Mouse (Mus musculus) left cerebral cortex, adult 8-10 months (tissue): ENCODE results near the gene Gpr26. TPM values are rescaled to one million over a fixed set of nuclear protein-coding genes. Genes with fewer than 3 reads are reported as not detected.

Source experiments
- DNase-seq, 2 experiments: peaks; one replicate each; pipeline ENCODE4 v3.0.0; 2022; ENCODE audit warnings: low spot score in 2 of 2
- total RNA-seq, 4 experiments: library from RNA; stranded (reverse); gene quantifications; 2 replicates each; pipeline ENCODE4 v1.2.4; 2022

The Gpr26 gene
- 100 to 1,000 TPM in 1 of 4 experiments, 10 to 100 TPM in 3; 95.1 to 122 (median 98.9) TPM for total RNA-seq

GRCm38 (mm10) chr7:131966023-131966915, at the start of gene Gpr26:
Gene Gpr26 (plus strand): TSS chr7:131966460.
- DNase-seq: peak; percentile 36 to 56

GRCm38 (mm10) chr7:131917384-131917783, 48.9 kb upstream of the Gpr26 start:
- no peak for DNase-seq

DNA sequence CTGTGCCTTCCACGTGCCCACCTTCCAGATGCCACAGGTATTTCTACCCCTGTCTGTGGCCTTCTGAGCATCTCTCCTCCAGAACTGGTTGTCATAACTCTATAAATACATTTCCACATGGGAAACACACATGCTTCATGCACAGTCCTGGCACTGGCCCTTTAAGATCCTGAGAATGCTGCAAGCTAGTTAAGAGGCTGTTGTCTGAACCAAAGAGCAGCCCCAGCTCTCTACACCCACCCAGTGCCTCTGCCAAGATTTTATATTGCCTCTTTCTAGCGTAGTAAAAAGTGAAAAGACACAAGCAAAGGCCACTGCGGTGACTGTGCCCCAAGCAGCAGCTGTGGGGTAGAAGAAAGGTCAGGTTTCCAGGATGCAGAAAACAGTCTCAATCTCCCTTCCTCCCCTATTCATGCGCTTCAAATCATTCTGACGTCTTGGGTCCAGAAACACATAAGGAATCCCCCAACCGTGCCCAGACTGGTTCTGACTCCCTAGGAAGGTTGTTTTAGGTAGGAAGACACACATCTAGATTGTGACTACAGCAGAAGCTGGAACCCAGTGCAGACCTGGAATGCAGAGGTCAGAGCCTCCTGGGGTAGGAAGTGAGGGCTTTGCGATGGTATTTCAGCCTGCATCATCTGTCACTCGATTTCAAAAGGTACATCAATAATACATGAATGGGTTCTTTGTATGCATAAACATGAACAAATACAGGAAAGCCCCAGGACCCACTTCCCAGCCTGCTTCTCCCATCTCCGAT, 38.8 kb upstream of the Gpr26 start:
- DNase-seq: no peak

DNA sequence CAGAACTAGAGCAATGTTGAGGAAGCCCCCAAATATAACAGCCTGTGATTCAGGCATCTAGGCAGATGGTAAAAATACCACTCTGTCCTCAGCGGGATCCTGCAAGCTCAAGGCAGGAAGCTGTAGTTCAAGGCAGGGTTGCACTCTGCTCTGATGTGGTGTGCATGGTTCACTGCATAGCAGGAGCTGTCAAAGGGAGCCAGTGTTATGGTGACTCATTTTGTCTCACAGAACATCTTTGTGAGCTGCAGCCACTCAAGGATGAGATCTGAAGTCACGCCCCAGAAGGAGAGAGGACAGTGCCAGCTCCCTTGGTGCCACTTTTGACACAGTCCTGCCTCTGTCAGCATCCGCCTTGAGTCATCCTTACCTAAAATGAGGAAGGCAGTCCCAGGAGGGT, 28.6 kb upstream of the Gpr26 start:
- no peak for DNase-seq

DNA sequence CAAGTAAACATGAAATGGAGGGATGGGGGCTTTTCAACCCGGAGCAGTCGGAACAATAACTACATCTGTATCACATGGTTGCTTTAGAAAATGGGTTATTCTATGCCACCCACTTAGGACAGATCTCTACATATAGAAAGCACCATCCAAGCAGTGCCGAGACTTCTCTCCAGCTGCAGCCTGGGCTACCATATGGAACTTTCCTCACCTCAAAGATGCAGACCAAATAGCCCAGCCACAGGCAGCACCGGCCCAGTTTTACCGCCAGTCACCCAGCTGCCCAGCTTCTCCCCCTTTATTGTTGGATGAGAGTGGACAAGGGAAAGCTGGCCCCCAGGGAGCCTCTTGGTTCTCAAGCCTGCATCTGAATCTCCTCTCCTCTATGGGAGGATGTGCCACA, 15.1 kb upstream of the Gpr26 start:
- DNase-seq: no peak

GRCm38 (mm10) chr7:131953402-131953801, 12.9 kb upstream of the Gpr26 start:
- DNase-seq: no peak

DNA sequence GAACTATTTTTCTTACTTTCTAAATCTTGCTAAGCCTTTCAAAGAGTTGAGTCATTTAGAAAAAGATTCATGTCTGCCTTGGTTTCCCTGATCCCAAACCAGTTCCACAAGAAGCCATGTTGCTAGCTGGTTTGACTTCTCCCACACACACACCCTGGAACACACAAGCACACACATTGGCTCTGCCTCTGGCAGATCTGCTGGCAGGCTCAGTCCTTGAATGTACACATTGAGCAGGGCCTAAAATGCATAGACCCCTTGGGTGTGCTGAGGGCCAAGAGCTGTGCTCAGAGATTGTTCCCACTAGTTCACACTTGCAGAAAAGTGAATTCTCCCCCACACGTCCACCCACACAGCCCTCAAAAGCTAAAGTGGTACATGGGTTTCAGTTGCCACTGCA, 7.6 kb upstream of the Gpr26 start:
- DNase-seq: no peak

GRCm38 (mm10) chr7:131960551-131960950, 5.7 kb upstream of the Gpr26 start:
- DNase-seq: no peak

GRCm38 (mm10) chr7:131966916-131967494, 745 bp downstream of the Gpr26 start:
- DNase-seq: peak in 1 of 2 experiments; percentile 38

- DNase-seq: no peak
These were observed 4.0 kb downstream of the Gpr26 start for GRCm38 (mm10) chr7:131970255-131970654.

DNA sequence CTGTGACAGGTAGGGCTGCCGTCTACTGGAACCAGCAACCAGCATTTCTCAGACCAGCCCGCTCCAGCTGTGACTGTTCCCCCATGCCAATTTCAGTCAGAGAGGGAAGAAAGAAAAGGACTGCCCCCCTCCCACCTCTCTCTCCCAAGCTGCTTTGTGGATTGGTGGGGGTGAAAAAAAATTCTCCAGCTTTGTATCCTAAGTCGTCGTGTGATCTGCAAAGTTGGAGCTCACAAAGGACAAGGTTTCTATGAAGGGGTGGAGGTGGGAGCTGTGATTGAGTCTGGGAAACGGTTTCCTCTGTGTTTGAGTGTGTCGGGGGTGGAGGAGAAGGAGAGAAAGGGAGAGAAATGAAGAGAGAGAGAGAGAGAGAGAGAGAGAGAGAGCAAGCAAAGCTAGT, 9.6 kb downstream of the Gpr26 start:
- no peak for DNase-seq

DNA sequence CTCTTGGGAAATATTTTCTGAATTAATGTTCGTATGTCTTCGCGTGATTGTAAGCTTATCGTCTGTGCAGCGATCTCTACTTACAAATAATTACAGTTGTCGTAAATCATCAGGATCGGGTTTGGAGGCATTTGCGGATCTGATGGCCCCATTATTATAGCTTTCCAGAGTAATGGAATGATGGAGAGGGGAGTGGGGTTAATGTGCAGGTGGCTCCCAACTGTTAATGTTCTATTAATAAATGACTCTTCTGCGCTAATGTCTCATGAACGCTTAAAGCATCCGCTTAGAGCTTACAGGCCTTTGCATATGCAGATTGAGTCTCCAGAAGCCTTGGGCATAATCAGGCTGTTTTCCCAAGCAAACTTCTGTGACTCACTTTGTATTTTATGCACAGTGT, 12.3 kb downstream of the Gpr26 start:
- DNase-seq: no peak

- DNase-seq: no peak
These were observed 22.8 kb downstream of the Gpr26 start for GRCm38 (mm10) chr7:131989056-131989455.

DNA sequence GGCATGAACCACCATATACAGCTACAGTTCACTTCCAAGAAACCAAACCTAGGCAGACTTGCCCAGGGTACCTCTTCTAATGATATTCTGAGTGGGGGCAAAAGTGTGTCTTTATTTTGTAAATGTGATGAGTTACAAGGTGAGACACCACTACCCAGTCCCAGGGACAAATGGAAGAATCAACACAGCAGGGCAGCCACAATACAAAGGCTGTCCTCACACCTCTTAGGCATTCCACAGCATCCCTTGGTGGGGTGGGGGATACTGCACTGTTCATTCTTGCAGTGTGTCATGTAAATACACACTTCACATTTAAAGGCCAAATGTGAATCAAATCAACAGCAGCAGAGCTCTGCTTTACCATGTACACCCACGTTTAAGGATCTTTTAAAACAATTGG, 26.0 kb downstream of the Gpr26 start:
- no peak for DNase-seq

GRCm38 (mm10) chr7:131992873-131993272, 26.6 kb downstream of the Gpr26 start:
- no peak for DNase-seq

DNA sequence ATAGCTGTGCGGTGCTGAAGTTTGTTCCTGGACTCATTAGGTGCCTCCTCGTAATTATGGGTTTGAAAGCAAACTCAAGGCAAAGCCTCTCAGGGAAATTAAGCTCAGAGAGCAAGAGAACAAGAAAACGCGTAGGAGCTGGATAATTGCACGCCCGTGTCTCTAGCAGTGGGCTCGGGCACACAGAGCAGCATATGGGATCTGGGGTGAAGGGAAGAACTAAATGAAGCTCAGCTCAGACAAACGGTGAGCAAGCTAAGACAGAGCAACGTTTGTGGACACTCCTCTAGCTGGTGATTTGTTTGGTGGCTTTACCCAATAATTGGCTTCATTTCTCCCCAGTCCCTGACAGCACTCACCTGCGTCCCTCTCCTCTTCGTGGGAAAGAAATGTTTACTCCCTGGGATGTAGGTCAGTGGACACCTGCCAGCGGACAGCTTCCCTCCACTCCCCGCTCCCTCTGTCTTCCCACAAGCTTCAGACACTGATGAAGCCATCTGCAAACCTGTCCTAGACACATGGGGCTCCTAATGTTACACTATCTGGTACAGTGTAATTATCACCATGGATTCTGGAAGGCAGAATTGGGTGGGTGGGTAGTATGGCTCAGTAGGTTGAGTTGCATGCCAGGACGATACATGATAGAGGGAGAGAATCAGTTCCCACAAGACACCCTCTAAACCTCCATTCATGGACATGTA, 39.9 kb downstream of the Gpr26 start:
- DNase-seq: peak in 1 of 2 experiments; percentile 33

DNA sequence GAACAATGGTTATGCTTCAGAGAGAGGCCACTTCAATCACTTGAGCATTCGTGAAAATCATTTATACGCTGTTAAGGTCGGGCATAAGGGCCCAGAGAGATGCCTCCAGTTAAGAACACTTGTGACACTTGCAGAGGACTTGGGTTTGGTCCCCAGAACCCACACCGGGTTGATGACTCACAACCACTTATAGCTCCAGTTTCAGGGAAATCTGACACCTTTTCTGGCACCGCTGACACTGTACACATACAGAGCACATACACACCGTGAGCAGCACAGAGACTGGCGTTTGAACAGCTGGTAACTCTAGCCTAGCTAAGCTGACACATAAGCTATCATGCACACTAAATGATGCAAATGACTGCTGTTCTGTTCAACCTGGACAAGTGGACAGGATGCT, 42.7 kb downstream of the Gpr26 start:
- DNase-seq: no peak

DNA sequence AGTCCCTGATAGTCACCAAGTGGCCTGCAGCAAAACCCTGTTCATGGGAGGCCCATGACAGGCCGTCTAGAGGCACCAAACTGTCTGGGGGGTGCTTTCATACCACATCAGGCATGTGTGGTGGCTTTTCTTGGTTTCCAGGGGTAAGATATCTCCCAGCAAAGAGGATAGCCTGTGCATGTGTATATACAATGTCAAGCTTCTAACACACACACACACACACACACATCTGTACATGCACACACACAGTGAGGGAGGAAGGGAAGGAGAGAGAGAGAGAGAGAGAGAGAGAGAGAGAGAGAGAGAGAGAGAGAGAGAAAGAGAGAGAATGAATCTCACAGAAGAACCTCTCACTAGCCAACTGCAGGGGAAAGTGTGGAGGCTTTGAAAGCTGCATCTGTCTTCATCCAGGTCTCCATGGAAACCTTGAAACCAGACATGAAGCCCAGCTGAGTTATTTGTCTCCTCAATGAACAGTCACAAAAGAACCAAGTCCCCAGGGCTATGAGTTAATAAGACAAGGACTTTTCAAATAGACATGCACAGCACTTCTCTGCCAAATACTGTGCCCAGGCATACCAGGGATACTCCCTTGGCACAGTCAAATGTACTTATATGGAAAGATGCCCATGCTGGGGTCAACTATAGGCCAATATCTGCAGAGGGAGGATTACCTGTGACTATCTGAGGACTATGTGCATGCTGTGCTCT, 46.9 kb downstream of the Gpr26 start:
- DNase-seq: peak in 1 of 2 experiments; percentile 44

DNA sequence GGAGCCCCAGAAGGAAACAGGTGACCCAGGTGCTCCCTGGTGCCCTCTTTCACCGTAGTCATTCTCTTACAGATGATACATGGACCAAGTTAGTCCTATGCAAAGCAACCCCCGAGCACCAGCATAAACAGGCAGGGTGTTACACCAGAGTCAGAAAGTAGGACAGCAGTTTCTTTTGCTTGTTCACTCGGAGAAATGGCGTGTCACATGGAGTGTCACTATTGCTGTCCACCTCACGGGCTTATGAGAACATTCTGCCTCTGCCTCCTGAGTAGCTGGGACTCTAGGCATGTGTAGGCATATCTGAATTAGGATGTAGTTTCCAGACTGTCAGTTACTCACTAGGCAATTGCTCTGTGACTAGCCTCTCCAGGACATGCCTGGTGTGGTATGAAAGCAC, 47.7 kb downstream of the Gpr26 start:
- DNase-seq: no peak

- no peak for DNase-seq
These were observed 48.9 kb downstream of the Gpr26 start for GRCm38 (mm10) chr7:132015193-132015592.

DNA sequence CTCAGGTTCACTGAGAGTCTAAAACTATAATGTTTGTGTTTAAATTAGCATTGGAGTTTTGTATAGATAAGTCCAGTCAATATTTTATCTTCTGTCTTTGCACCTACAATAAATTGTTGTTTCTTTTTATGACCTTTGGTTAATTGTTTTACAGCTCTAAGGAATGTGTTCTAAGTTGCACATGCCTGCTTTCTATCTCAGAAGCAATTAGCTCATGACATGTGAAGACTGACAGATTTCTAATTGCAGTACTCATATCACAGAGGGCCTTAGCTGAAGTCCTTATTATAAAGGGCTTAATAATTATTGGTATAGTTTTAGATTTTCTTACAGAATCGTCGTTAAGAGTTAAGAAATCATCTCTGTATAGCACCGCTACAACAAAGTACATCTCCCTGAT, 49.7 kb downstream of the Gpr26 start:
- DNase-seq: no peak
